Mouse (Mus musculus) embryonic facial prominence, embryonic 11.5 days (tissue): ENCODE results near the gene Zfp462. TPM values are rescaled to one million over a fixed set of nuclear protein-coding genes. Genes with fewer than 3 reads are reported as not detected.
A peak's percentile ranks its signal among the peaks of the same experiment; 100 is the strongest.
"Not testable (repeated sequence)": the region's sequence is repeated elsewhere in the genome, so short reads cannot be mapped to it uniquely, and the experiment has no call there.

ENCODE experiments used
- ATAC-seq: fragments of 200-750 bp; cut with Nextera tagmentation; replicated peaks from 2 replicates; pipeline ENCODE4 v1.8.0; 2017; ENCODE audit warnings: low read depth; ENCODE audit not compliant: insufficient number of reproducible peaks, low FRiP score, low TSS enrichment
- DNase-seq: peaks from one replicate; pipeline ENCODE4 v3.0.0-alpha.2; 2015; ENCODE audit warnings: low spot score
- H3K27ac ChIP-seq: fragments of 300-500 bp; sonication (generic); replicated peaks from 2 replicates; pipeline ENCODE4 v1.5.1; 2014; ENCODE audit warnings: mild to moderate bottlenecking, low read depth, low read length, control low read depth
- H3K27me3 ChIP-seq: fragments of 300-500 bp; sonication (generic); 2 replicates; pipeline ENCODE4 v1.6.1; 2014; ENCODE audit warnings: mild to moderate bottlenecking, low read length, moderate library complexity, mixed read lengths; ENCODE audit not compliant: control insufficient read depth, insufficient read depth
- H3K36me3 ChIP-seq: fragments of 300-500 bp; sonication (generic); replicated peaks from 2 replicates; pipeline ENCODE4 v1.6.1; 2014; ENCODE audit warnings: low read depth, mild to moderate bottlenecking, low read length, moderate library complexity, mixed read lengths; ENCODE audit not compliant: control insufficient read depth, insufficient read depth
- H3K4me1 ChIP-seq: fragments of 300-500 bp; sonication (generic); 2 replicates; pipeline ENCODE4 v1.6.1; 2014; ENCODE audit warnings: low read length, mixed read lengths; ENCODE audit not compliant: control insufficient read depth, insufficient read depth
- H3K4me2 ChIP-seq: fragments of 300-500 bp; sonication (generic); 2 replicates; pipeline ENCODE4 v1.6.1; 2014; ENCODE audit warnings: low read depth, mild to moderate bottlenecking, control low read depth, low read length, moderate library complexity
- H3K4me3 ChIP-seq: fragments of 300-500 bp; sonication (generic); 2 replicates; pipeline ENCODE4 v1.5.1; 2014; ENCODE audit warnings: low read depth, low read length, control low read depth
- H3K9ac ChIP-seq: fragments of 300-500 bp; sonication (generic); replicated peaks from 2 replicates; pipeline ENCODE4 v1.6.1; 2014; ENCODE audit warnings: mild to moderate bottlenecking, control low read depth, low read length
- H3K9me3 ChIP-seq: fragments of 300-500 bp; sonication (generic); replicated peaks from 2 replicates; pipeline ENCODE4 v1.6.1; 2016; ENCODE audit warnings: mild to moderate bottlenecking, low read length, inconsistent platforms, mixed read lengths; ENCODE audit not compliant: control insufficient read depth
- WGBS: fragments of 180-500 bp; shearing (Covaris S2); extraction: QIAGEN DNeasy Blood & Tissue Kit; methylation state at CpG from one replicate; pipeline ENCODE4 v1.1.7; 2014; 5-methylcytosine and 5-hydroxymethylcytosine counted together
- polyA plus RNA-seq: library from polyadenylated mRNA; unstranded; fragments of >200 nt; fragmentation: Nextera tagmentation; extraction: Ambion mirVana; gene quantifications from 2 replicates; pipeline ENCODE4 v1.2.1, GENCODE M21; 2014

The Zfp462 gene
- polyA plus RNA-seq, 1 experiment from 2014 or later: 16.9 TPM

DNA sequence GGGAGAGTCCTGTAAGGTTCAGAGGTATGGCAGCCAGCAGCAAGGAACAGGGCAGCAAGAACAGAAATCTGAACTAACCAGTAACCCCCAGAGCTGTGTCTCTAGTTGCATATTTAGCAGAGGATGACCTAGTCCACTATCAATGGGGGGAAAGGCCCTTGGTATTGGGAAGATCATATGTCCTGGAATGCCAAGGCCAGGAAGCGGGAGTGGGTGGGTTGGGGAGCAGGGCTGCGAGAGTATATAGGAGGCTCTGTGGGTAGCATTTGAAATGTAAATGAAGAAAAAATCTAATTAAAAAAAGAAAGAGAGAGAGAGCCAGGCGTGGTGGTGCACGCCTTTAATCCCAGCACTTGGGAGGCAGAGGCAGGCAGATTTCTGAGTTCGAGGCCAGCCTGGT lies 18.4 kb upstream of the Zfp462 start:
- H3K9me3 ChIP-seq, H3K4me2 ChIP-seq, H3K36me3 ChIP-seq, H3K27me3 ChIP-seq, DNase-seq, H3K4me3 ChIP-seq, H3K27ac ChIP-seq, H3K9ac ChIP-seq, ATAC-seq, H3K4me1 ChIP-seq: not testable (repeated sequence)
- 92% methylated on average over 5 of the region's 5 CpGs for WGBS

DNA sequence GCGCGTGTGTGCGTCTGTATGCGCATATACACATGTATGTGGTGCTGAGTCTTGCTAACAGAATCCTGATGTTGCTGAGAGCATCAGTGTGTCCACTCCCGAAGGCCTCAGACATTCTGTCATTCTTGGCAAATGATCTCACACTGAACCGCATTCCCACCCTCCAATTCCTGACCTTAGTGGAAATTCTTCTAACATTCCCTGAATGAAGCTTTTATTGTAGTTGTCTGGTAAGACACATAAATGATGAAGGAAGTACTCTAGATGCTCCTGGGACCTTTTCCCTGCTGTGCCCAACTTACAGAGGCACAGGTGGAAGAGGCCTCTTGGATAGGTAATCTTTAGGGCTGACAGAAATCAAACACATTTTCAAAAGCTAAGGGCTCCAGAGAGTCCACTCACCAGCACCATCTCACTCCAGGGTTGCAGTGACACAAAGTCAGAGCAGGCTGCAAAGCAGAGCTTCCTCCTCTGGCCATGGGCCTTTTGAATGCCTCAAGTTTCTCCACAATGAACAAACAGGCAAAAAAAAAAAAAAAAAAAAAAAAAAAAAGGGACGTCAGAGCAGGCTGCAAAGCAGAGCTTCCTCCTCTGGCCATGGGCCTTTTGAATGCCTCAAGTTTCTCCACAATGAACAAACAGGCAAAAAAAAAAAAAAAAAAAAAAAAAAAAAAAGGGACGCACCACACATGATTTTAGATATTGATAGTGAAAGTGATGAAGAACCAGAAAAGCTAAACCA lies 17.4 kb upstream of the Zfp462 start:
- not testable (repeated sequence) for H3K27ac ChIP-seq, ATAC-seq, H3K4me1 ChIP-seq, H3K27me3 ChIP-seq, H3K9me3 ChIP-seq, H3K4me3 ChIP-seq, DNase-seq, H3K4me2 ChIP-seq, H3K36me3 ChIP-seq, H3K9ac ChIP-seq
- 78% methylated on average over 8 of the region's 8 CpGs for WGBS

DNA sequence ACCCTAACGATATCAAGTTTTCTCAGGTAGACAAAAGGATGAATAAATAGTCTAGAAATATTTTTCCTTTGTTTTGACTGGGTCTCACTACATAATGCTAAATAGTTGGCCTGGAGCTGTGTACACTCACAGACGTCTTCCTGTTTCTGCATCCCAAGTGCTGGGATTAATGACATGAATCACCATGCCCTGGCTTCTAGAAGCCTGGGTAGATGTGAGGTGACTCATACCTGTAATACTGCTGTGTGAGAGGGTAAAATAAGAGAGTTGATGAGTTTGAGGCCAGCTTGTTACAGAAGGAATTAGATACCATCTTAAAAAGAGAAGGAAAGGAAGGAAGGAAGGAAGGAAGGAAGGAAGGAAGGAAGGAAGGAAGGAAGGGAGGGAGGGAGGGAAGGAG lies 15.2 kb upstream of the Zfp462 start:
- 71% methylated on average over 2 of the region's 2 CpGs for WGBS
- H3K9me3 ChIP-seq: no peaks in the 10 kb centered on the region
- no peak for ATAC-seq
- no peaks in the 10 kb centered on the region for H3K4me1 ChIP-seq
- no peak overlapping the region for H3K9ac ChIP-seq
- H3K4me3 ChIP-seq: no peak overlapping the region
- no peak overlapping the region for H3K4me2 ChIP-seq
- DNase-seq: no peak
- H3K27me3 ChIP-seq: no peaks in the 10 kb centered on the region
- no peaks in the 10 kb centered on the region for H3K36me3 ChIP-seq
- no peak overlapping the region for H3K27ac ChIP-seq

DNA sequence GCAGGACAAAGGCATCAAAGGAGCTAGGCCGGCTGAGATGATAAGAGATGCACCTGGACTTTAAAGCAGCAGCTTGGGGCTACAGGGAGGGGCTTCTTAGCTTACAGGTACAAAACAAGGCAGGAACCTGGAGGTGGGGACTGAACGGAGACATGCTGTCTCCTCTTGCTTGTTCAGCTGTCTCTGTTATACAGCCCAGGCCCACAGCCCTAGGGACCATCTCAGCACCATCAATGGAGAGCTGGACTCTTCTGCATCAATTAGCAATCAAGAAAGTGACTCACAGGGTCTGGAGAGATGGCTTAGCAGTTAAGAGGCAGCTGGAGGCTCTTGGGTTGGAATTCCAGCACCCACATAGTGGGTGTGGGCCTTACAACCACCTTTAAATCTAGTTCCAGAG lies 12.2 kb upstream of the Zfp462 start:
- ATAC-seq (no peak), DNase-seq (no peak)
- Histone ChIP-seq H3K4me2 (no peak overlapping the region), H3K4me1 (no peaks in the 10 kb centered on the region), H3K27ac (no peak overlapping the region), H3K9ac (no peak overlapping the region), H3K36me3 (no peaks in the 10 kb centered on the region), H3K27me3 (no peaks in the 10 kb centered on the region), H3K4me3 (no peak overlapping the region), H3K9me3 (no peaks in the 10 kb centered on the region)
- WGBS: 38% methylated on average over 2 of the region's 2 CpGs

DNA sequence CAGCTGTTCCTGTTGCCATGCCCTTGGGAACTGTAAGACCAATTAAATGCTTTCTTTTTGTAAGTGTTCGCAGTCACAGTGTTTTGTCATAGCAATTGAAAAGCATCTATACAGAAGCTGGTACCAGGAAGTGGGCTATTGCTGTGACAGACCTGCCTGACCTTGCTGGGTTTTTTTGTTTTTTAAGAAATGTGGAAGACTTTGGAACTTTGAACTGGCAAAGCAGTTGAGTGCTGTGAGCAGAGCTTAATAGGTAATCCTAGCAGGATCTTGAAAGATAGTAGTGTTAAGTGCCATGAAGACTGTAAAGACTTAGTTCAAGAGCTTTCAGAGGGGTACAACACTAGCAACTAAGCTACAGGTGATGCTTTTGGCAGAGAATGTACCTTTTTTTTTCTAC lies 7.7 kb upstream of the Zfp462 start:
- DNase-seq (no peak), ATAC-seq (no peak)
- Histone ChIP-seq H3K36me3 (no peaks in the 10 kb centered on the region), H3K27me3 (no peaks in the 10 kb centered on the region), H3K4me3 (no peak overlapping the region), H3K9me3 (no peaks in the 10 kb centered on the region), H3K9ac (no peak overlapping the region), H3K4me2 (no peak overlapping the region), H3K4me1 (no peaks in the 10 kb centered on the region), H3K27ac (no peak overlapping the region)
- 81% methylated on average over 1 of the region's 1 CpGs for WGBS

DNA sequence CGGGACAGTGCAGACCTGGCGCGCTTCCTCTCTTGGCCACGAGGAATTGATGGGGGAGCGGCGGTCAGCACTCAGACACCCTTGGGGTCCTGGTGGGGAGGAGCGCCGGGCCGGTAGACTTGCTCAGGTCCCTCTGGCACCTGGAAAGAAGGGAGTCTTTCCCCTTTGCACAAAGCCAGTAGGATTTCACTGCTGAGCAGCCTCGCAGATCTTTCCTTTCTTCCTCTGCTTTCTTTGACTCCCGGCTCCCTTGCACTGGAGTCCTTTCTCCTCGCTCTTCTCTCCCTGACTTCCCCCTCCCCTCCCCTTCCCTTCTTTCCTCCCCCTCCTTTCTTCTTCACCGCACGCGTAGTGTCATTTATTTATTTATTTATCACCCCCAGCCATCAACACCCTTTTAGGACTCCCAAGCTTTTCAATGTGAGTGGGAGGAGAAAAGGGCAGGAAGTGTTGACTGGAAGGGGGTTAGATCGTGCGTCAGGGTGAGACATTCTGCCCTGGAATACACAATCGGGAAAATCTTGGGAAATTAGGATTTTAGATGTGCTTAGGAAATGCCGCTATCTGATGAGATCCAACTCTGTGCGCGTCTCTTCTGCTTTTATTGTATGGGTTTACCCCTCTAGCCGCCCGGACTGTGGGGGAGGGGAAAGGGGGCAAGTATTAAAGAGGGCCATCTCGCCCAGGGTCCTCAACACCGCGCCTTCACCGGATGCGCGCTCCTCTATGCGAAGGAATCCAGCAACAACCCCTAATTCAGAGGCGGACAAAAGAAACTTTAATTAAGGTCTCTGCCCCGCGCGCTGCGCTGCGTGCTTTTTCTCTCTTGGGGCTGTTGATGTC lies 976 bp downstream of the Zfp462 start:
- peak overlapping the region; percentile 93 for H3K27ac ChIP-seq
- H3K4me1 ChIP-seq: no peaks in the 10 kb centered on the region
- H3K4me2 ChIP-seq: peak overlapping the region; percentile 69
- H3K36me3 ChIP-seq: no peaks in the 10 kb centered on the region
- peak overlapping the region; percentile 82 for H3K9ac ChIP-seq
- under 1% methylated on average over 36 of the region's 36 CpGs for WGBS
- H3K27me3 ChIP-seq: no peaks in the 10 kb centered on the region
- H3K9me3 ChIP-seq: no peaks in the 10 kb centered on the region
- peak overlapping the region; percentile 64 for H3K4me3 ChIP-seq
- ATAC-seq (peak; percentile 40), DNase-seq (peak; percentile 80)

DNA sequence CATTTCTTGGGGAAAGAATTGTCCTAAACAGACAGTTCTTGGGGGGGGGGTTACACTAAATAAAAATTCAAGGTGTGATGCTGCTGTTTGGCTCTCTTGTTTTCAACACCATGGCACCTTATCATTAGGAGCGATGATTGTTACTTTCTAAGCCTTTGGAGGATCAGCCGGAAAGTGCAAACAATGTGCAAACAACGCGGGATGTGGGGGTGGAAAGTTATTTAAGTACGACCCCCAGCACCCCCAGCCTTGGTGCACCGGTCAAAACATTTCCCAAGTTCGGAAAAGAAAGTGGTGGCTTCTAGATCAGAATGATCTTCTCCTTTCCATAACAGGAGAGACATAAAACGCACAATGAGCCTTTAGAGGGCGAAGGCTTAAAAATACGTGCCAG lies 1.8 kb downstream of the Zfp462 start:
- H3K4me1 ChIP-seq: no peaks in the 10 kb centered on the region
- no peaks in the 10 kb centered on the region for H3K27me3 ChIP-seq
- no peak for ATAC-seq
- peak overlapping the region; percentile 82 for H3K9ac ChIP-seq
- H3K9me3 ChIP-seq: no peaks in the 10 kb centered on the region
- H3K4me2 ChIP-seq: peak overlapping the region; percentile 69
- H3K4me3 ChIP-seq: peak overlapping the region; percentile 64
- no peak for DNase-seq
- no peaks in the 10 kb centered on the region for H3K36me3 ChIP-seq
- under 1% methylated on average over 10 of the region's 10 CpGs for WGBS
- peak overlapping the region; percentile 93 for H3K27ac ChIP-seq
